Mouse (Mus musculus): ENCODE data around the gene Lgi4.

- TF ChIP-seq CTCF (IDR thresholded peaks at IDR 0.05; ENCODE audit: low read depth, low read length) = peak; percentile 56
- no peak for TF ChIP-seq POLR2A (IDR thresholded peaks at IDR 0.05; ENCODE audit: insufficient read depth, low read length)
Measured at GRCm38 (mm10) chr7:31094774-31095501, 35.8 kb downstream of the Lgi4 start.
